Mouse (Mus musculus): Measurements from ENCODE around the gene Tmem235. TPM values are rescaled to one million over a fixed set of nuclear protein-coding genes. Genes with fewer than 3 reads are reported as not detected.

The Tmem235 gene
- polyA plus RNA-seq, 2 experiments: not detected

GRCm38 (mm10) chr11:117864805-117865204, 4.3 kb downstream of the Tmem235 start:
- ATAC-seq (ENCODE audit: low FRiP score, low read depth) (no peak), DNase-seq (ENCODE audit: low spot score) (no peak)
- Histone ChIP-seq H3K4me1 (ENCODE audit: control insufficient read depth, insufficient read depth, low read length) (no peaks in the 10 kb centered on the region; the same call in 1 of the 2 replicates), H3K27ac (replicated peaks; ENCODE audit: low read depth, low read length) (no peak overlapping the region), H3K9me3 (ENCODE audit: control insufficient read depth, low read length) (no peaks in the 10 kb centered on the region), H3K36me3 (ENCODE audit: control insufficient read depth, insufficient read depth, low read length) (no peaks in the 10 kb centered on the region), H3K4me3 (replicated peaks; ENCODE audit: low read length) (no peak overlapping the region), H3K4me2 (replicated peaks; ENCODE audit: low read depth, low read length, severe bottlenecking) (no peak overlapping the region), H3K9ac (ENCODE audit: low read depth, low read length, severe bottlenecking) (no peak overlapping the region), H3K27me3 (ENCODE audit: control insufficient read depth, insufficient read depth, low read length) (peaks cover 12% of the 10 kb centered on the region)
- TF ChIP-seq POLR2A (IDR thresholded peaks at IDR 0.05; ENCODE audit: borderline replicate concordance, extremely low read depth, insufficient read depth, insufficient read length): no peak
- WGBS: 58% methylated on average over 2 of the region's 2 CpGs

GRCm38 (mm10) chr11:117865988-117866387, 5.4 kb downstream of the Tmem235 start:
- H3K27ac ChIP-seq (replicated peaks; ENCODE audit: low read depth, low read length): no peak overlapping the region
- WGBS: 53% methylated on average over 6 of the region's 6 CpGs
- no peak for TF ChIP-seq POLR2A (IDR thresholded peaks at IDR 0.05; ENCODE audit: borderline replicate concordance, extremely low read depth, insufficient read depth, insufficient read length)
- H3K4me1 ChIP-seq (ENCODE audit: control insufficient read depth, insufficient read depth, low read length): no peaks in the 10 kb centered on the region
- no peak for ATAC-seq (ENCODE audit: low FRiP score, low read depth)
- no peaks in the 10 kb centered on the region for H3K36me3 ChIP-seq (ENCODE audit: control insufficient read depth, insufficient read depth, low read length)
- no peak for DNase-seq (ENCODE audit: low spot score)
- H3K4me3 ChIP-seq (replicated peaks; ENCODE audit: low read length): no peak overlapping the region
- H3K4me2 ChIP-seq (replicated peaks; ENCODE audit: low read depth, low read length, severe bottlenecking): no peak overlapping the region
- H3K9ac ChIP-seq (ENCODE audit: low read depth, low read length, severe bottlenecking): no peak overlapping the region
- H3K27me3 ChIP-seq (ENCODE audit: control insufficient read depth, insufficient read depth, low read length): no peaks in the 10 kb centered on the region
- H3K9me3 ChIP-seq (ENCODE audit: control insufficient read depth, low read length): no peaks in the 10 kb centered on the region

GRCm38 (mm10) chr11:117870688-117871365, 10.3 kb downstream of the Tmem235 start:
- no peak overlapping the region for H3K4me2 ChIP-seq (replicated peaks; ENCODE audit: low read depth, low read length, severe bottlenecking)
- 0 out of 2 replicates have a peak overlapping the region, but pooled peaks have one; percentile 16 for H3K9ac ChIP-seq (ENCODE audit: low read depth, low read length, severe bottlenecking)
- no peaks in the 10 kb centered on the region for H3K36me3 ChIP-seq (ENCODE audit: control insufficient read depth, insufficient read depth, low read length)
- no peak for ATAC-seq (ENCODE audit: low FRiP score, low read depth)
- H3K4me1 ChIP-seq (ENCODE audit: control insufficient read depth, insufficient read depth, low read length): 0 out of 2 replicates have a peak, but pooled peaks cover 2% of the 10 kb centered on the region
- no peak overlapping the region for H3K4me3 ChIP-seq (replicated peaks; ENCODE audit: low read length)
- no peak overlapping the region for H3K27ac ChIP-seq (replicated peaks; ENCODE audit: low read depth, low read length)
- H3K27me3 ChIP-seq (ENCODE audit: control insufficient read depth, insufficient read depth, low read length): no peaks in the 10 kb centered on the region
- no peaks in the 10 kb centered on the region for H3K9me3 ChIP-seq (ENCODE audit: control insufficient read depth, low read length)
- no peak for TF ChIP-seq POLR2A (IDR thresholded peaks at IDR 0.05; ENCODE audit: borderline replicate concordance, extremely low read depth, insufficient read depth, insufficient read length)
- 35% methylated on average over 12 of the region's 12 CpGs for WGBS
- peak; percentile 86 for DNase-seq (ENCODE audit: low spot score)

GRCm38 (mm10) chr11:117871376-117871775, 10.8 kb downstream of the Tmem235 start:
- Histone ChIP-seq H3K27me3 (ENCODE audit: control insufficient read depth, insufficient read depth, low read length) (no peaks in the 10 kb centered on the region), H3K4me2 (replicated peaks; ENCODE audit: low read depth, low read length, severe bottlenecking) (no peak overlapping the region), H3K4me1 (ENCODE audit: control insufficient read depth, insufficient read depth, low read length) (0 out of 2 replicates have a peak, but pooled peaks cover 2% of the 10 kb centered on the region), H3K9ac (ENCODE audit: low read depth, low read length, severe bottlenecking) (no peak overlapping the region), H3K9me3 (ENCODE audit: control insufficient read depth, low read length) (no peaks in the 10 kb centered on the region), H3K4me3 (replicated peaks; ENCODE audit: low read length) (no peak overlapping the region), H3K36me3 (ENCODE audit: control insufficient read depth, insufficient read depth, low read length) (no peaks in the 10 kb centered on the region), H3K27ac (replicated peaks; ENCODE audit: low read depth, low read length) (no peak overlapping the region)
- DNase-seq (ENCODE audit: low spot score) (no peak), ATAC-seq (ENCODE audit: low FRiP score, low read depth) (no peak)
- WGBS: 66% methylated on average over 5 of the region's 5 CpGs
- no peak for TF ChIP-seq POLR2A (IDR thresholded peaks at IDR 0.05; ENCODE audit: borderline replicate concordance, extremely low read depth, insufficient read depth, insufficient read length)

- H3K27me3 ChIP-seq (ENCODE audit: control insufficient read depth, insufficient read depth, low read length): no peaks in the 10 kb centered on the region
- DNase-seq (ENCODE audit: low spot score): no peak
- H3K4me3 ChIP-seq (replicated peaks; ENCODE audit: low read length): no peak overlapping the region
- TF ChIP-seq POLR2A (IDR thresholded peaks at IDR 0.05; ENCODE audit: borderline replicate concordance, extremely low read depth, insufficient read depth, insufficient read length): no peak
- H3K4me1 ChIP-seq (ENCODE audit: control insufficient read depth, insufficient read depth, low read length): 0 out of 2 replicates have a peak, but pooled peaks cover 2% of the 10 kb centered on the region
- H3K27ac ChIP-seq (replicated peaks; ENCODE audit: low read depth, low read length): no peak overlapping the region
- H3K9ac ChIP-seq (ENCODE audit: low read depth, low read length, severe bottlenecking): no peak overlapping the region
- ATAC-seq (ENCODE audit: low FRiP score, low read depth): no peak
- H3K9me3 ChIP-seq (ENCODE audit: control insufficient read depth, low read length): no peaks in the 10 kb centered on the region
- no peak overlapping the region for H3K4me2 ChIP-seq (replicated peaks; ENCODE audit: low read depth, low read length, severe bottlenecking)
- 61% methylated on average over 12 of the region's 12 CpGs for WGBS
- H3K36me3 ChIP-seq (ENCODE audit: control insufficient read depth, insufficient read depth, low read length): no peaks in the 10 kb centered on the region
Observed at GRCm38 (mm10) chr11:117871911-117872584, 11.5 kb downstream of the Tmem235 start.
